Mouse (Mus musculus): ENCODE results near the gene Csdc2.
"Not testable (repeated sequence)": the region's sequence is repeated elsewhere in the genome, so short reads cannot be mapped to it uniquely, and the experiment has no call there.

Gene Csdc2

GRCm38 (mm10) chr15:81936679-81937078, at the start of gene Csdc2:
TSS of gene Csdc2 (plus strand) at chr15:81936759.
- peak; percentile 74 to 80 for DNase-seq

DNA sequence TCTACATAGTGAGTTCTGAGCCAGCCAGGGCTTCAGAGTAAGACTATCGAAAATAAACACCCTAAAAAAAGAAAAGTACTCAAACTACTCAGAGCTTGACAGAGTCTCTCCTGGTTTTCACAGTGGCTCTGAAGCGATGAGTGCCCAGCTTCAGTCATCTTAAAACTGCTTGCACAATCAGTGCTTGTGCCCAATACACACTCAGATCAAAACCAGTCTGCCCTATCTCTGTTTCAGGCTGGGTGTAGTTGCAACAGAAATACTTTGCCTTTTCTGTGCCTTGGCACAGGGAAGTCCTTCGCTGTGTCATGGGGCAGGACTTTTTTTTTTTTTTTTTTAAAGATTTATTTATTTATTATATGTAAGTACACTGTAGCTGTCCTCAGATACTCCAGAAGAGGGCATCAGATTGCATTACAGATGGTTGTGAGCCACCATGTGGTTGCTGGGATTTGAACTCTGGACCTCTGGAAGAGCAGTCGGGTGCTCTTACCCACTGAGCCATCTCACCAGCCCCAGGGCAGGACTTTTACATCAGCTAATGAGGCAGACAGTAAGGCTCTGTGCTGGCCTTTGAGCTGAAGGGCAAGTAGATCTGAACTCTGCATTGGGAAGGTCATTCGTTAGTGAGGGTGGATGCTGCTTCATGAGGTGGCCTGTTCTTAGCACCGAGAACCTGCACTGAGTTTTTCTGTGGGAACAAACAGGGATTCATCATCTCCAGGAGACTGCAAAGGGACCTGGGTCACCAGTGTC, 49.6 kb upstream of the Csdc2 start:
- no peak for DNase-seq

DNA sequence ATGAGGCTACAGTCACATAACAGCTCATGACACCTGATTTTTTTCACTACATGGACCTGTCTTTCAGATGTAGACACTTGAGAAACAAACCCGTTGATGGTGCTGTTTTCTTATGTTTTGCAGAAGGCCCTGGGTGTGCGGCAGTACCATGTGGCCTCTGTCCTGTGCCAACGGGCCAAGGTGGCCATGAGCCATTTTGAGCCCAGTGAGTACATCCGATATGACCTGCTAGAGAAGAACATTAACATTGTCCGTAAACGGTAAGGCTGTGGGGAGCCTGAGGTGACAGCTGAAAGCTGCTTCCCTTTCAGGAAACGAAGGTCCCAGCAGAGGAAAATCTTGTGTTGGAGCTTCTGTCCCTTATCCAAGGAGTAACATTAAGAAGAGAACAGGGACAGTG, 47.4 kb upstream of the Csdc2 start:
- peak; percentile 31 to 58 for DNase-seq

DNA sequence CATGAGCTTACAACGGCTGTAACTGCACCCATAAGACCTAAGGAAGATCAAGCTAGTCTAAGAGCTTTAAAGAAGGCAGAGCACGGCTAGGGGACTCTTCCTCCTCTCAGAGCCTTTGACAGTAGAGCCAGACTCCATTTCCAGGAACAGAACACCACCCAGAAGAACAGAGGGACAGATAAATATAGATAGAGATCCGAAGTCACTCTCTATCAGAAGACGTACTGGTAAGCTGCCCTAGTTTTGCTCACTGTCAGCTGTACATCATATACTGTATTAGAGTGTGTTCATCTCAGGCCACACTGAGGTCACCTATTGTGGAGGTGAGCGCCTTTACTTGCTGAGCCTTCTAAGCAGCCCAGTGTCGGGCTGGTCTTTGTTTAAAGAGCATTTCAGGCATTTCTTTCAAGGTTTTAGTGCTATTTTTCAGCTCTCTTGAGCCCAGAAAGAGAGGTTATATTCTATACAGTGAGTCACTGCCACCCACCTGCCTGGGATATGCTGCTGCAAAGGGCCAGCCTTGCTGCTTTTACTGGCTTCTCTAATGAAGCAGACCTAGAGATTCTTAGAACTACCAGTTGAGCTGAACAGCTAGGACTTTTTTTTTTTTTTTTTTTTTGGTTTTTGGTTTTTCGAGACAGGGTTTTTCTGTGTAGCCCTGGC, 45.3 kb upstream of the Csdc2 start:
- no peak for DNase-seq

DNA sequence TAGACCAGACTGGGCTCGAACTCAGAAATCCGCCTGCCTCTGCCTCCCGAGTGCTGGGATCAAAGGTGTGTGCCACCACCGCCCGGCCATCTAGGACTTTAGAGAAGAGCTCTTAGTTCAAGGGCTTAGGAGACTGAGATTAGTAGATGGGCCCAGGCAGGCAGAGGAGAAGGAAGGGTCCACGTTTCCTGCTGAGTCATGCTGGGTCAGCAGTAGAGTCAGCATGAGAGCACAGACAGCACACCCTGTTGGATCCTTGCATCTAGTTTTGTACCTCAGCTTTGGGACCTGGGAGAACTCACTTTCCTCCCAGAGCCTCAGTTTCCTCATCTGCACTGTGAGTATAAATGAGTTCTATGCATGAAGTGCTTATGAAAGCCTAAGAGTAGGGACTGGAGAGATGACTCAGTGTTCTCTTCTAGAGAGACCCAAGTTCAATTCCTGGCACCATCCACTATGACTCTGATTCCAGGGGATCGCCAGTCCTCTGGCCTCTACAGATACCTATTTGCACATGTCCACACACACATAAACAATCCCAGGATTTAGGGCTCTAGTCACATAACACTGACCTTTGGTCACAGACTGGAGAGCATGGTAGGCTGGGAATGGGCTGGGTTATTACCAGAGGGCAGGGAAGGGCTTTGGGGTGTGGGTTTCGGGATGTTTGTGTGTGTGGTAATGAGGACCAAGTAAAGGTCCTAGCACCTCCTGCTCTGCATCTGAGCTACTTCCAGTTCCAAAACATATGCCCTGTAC, 44.6 kb upstream of the Csdc2 start:
- DNase-seq, result no peak

DNA sequence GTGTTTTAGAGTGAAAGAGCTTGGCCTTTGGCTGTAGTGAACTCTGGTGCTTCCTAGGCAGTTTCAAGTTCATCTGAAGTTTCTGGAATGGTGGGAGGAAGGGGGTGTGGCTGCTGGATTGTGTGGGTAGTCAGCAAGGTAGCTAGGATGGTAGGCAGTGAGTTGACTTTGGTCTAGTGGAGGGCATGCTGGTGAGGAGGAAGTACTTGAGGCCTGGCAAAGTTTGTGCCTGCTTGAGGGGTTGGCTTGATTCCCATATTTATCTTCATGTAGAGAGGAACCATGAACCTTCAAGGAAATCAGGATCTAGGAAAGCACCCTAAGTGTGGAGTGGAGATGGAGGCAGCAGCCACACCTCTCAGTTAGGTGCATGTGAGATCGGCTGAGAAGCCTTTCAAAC, 42.6 kb upstream of the Csdc2 start:
- DNase-seq, result no peak

DNA sequence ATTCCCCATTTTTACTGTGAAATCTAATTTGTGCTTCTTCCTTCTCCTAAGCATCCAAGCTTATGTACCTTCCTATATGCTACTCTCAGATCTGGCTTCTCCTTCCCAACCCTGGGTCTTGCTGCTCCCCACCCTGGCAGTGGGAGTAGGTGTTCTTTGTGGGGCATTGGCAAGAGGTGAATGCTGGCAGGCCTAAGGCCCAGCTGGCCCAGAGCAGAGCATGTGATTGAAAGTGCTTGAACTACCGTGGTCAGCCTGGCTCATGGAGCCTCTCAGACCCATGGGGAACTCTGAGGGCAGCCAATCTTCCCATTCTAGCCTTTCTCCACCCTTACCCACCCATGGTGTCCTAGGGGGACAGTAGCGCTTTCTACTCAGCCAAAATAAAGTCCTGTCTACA, 40.2 kb upstream of the Csdc2 start:
- DNase-seq, result peak in 1 of 2 experiments; percentile 35

DNA sequence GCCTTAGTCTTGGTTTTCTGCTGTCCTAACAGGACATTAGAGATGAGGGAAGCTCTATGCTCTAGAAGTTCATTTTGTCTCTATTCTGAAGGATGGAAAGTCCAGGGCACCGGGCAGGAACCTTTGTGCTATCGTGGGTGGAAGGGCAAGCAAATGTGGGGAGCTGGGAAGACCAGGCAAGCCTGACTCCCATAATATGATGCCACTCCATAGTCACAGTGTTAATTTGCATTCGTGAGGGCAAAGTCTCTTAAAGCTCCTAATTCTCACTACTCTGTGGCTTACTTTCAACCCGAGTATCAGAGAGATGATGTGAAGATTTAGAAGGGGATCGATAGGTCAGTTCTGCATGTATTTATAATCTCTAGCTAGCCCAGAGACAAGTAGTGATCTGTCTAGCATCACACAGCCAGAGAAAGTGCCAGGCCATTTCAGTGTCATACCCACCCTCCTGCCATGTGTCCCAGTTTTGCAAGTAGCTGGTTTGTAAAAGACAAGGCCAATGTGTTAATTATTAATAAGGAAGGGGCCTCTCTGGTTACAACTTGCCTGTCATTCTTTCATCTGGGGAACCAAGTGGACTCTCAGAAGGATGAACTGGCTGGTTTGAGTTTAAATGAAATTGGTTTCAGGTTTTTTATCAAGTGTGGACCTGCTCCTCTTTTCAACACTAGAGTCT, 38.8 kb upstream of the Csdc2 start:
- DNase-seq, result no peak

DNA sequence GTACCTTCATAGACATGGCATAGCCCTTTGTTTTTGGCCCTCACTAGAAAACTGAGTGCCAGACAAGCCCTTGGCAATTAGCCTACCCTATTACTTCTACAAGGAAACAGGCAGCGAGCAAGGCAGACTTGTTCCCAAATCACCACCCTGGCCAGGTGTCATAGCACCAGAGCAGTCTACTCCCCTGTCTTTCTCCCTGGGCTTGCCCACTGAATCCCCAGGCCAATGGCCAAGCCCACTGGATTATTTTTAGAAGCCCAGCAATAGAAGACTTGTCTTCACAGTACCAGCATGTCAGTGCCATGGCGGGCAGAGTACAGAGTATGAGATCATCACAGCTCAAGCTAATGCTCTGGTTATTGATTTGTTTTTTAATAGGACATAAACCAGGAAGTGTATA, 37.8 kb upstream of the Csdc2 start:
- peak; percentile 74 to 79 for DNase-seq

GRCm38 (mm10) chr15:81904939-81905338, 31.6 kb upstream of the Csdc2 start:
- peak; percentile 87 to 96 for DNase-seq

- DNase-seq, result no peak
These were observed 28.6 kb upstream of the Csdc2 start for GRCm38 (mm10) chr15:81907953-81908352.

GRCm38 (mm10) chr15:81908767-81909166, 27.8 kb upstream of the Csdc2 start:
- DNase-seq, result not testable (repeated sequence)

- DNase-seq, result no peak
These were observed 24.1 kb upstream of the Csdc2 start for GRCm38 (mm10) chr15:81912498-81912897.

- no peak for DNase-seq
These were observed 21.9 kb upstream of the Csdc2 start for GRCm38 (mm10) chr15:81914668-81915067.

GRCm38 (mm10) chr15:81915663-81916062, 20.9 kb upstream of the Csdc2 start:
- DNase-seq, result no peak

DNA sequence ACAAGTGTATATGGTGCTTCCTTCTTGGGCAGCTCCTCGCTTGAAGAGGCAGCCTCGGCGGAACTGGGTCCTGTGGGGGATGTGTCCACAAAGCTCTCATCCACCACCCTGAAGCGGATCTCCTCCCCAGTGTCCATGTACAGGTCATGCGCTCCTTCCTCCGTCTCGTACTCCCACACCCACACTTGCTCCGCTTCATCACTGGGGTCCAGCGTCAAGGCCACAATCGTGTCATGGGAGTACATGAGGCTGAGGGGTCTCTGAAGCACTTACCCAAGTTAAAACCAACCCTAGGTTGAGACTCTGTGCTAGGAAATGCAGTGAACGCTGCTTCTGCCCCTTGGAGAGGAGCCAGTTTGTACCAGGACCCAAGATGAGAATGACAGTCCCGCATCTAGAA, 19.4 kb upstream of the Csdc2 start:
- no peak for DNase-seq

GRCm38 (mm10) chr15:81917621-81918463, 18.7 kb upstream of the Csdc2 start:
- DNase-seq, result peak; percentile 79 to 87

GRCm38 (mm10) chr15:81919062-81919461, 17.5 kb upstream of the Csdc2 start:
- peak; percentile 51 to 69 for DNase-seq

- peak; percentile 79 to 80 for DNase-seq
These were observed 15.9 kb upstream of the Csdc2 start for GRCm38 (mm10) chr15:81920546-81921217.

GRCm38 (mm10) chr15:81921255-81921654, 15.3 kb upstream of the Csdc2 start:
- peak; percentile 55 to 67 for DNase-seq

DNA sequence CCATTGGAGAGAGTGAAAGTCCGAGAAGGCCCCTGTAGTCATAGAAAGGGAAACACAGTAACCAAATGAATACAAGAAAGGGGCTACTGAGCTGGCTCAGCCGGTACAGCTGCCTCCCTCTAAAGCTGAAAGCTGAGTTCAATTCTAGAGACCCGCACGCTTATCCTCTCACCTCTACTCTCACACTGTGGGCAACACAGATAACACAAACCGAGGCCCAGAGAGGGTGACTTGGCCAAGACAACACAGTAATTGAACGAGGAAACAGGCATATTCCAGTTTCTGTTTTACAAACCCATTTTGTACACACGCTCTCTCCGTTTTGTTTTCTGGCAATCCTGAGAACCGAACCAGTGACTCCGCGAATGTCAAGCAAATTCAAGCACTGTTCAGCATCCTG, 11.6 kb upstream of the Csdc2 start:
- DNase-seq, result no peak

Data from cerebellum, postnatal 14 days (tissue).